Mouse (Mus musculus) spleen, adult 12 weeks (tissue): ENCODE results near the gene Spg11.

ENCODE experiments used
- DNase-seq: peaks from one replicate; pipeline ENCODE4 v3.0.0; 2022; ENCODE audit warnings: low spot score

The Spg11 gene

GRCm38 (mm10) chr2:122117961-122118958 is at the start of gene Spg11:
Gene Spg11, minus strand, starts transcription at chr2:122118386.
- peak; percentile 93 for DNase-seq

GRCm38 (mm10) chr2:122164293-122164692 is 46.1 kb upstream of the Spg11 start:
- no peak for DNase-seq

GRCm38 (mm10) chr2:122163430-122164195 is 45.4 kb upstream of the Spg11 start:
- DNase-seq: no peak

GRCm38 (mm10) chr2:122162529-122162928 is 44.3 kb upstream of the Spg11 start:
- DNase-seq: no peak

- DNase-seq: no peak
Observed at GRCm38 (mm10) chr2:122161542-122161941, 43.4 kb upstream of the Spg11 start.

GRCm38 (mm10) chr2:122160680-122161079 is 42.5 kb upstream of the Spg11 start, which contains the start of gene Trim69:
Gene Trim69, plus strand, starts transcription at chr2:122160700.
- peak; percentile 70 for DNase-seq

- DNase-seq: no peak
Observed at GRCm38 (mm10) chr2:122159667-122160066, 41.5 kb upstream of the Spg11 start.

GRCm38 (mm10) chr2:122158362-122158802 is 40.2 kb upstream of the Spg11 start:
- DNase-seq: no peak

- DNase-seq: no peak
Observed at GRCm38 (mm10) chr2:122157561-122157960, 39.4 kb upstream of the Spg11 start.

- no peak for DNase-seq
Observed at GRCm38 (mm10) chr2:122156051-122156700, 38.0 kb upstream of the Spg11 start.

GRCm38 (mm10) chr2:122155292-122155691 is 37.1 kb upstream of the Spg11 start:
- DNase-seq: no peak

GRCm38 (mm10) chr2:122154479-122154878 is 36.3 kb upstream of the Spg11 start:
- no peak for DNase-seq

- DNase-seq: no peak
Observed at GRCm38 (mm10) chr2:122153681-122154365, 35.6 kb upstream of the Spg11 start.

GRCm38 (mm10) chr2:122152850-122153249 is 34.7 kb upstream of the Spg11 start:
- DNase-seq: no peak

GRCm38 (mm10) chr2:122151221-122151620 is 33.0 kb upstream of the Spg11 start:
- DNase-seq: no peak

GRCm38 (mm10) chr2:122149716-122150115 is 31.5 kb upstream of the Spg11 start:
- no peak for DNase-seq

GRCm38 (mm10) chr2:122149316-122149715 is 31.1 kb upstream of the Spg11 start:
- DNase-seq: no peak

- DNase-seq: peak; percentile 66
Observed at GRCm38 (mm10) chr2:122148242-122148917, 30.2 kb upstream of the Spg11 start.

- DNase-seq: peak; percentile 88
Observed at GRCm38 (mm10) chr2:122147508-122148241, 29.5 kb upstream of the Spg11 start, which contains the start of gene B2m. Gene B2m, plus strand, starts transcription at chr2:122147686.

- DNase-seq: peak; percentile 39
Observed at GRCm38 (mm10) chr2:122146687-122147086, 28.5 kb upstream of the Spg11 start.
